22 mouse cellular contexts compared by ENCODE assay signal in genomic region chr14:96143137-96143536, GRCm38 (mm10).
DNase-seq lines count a peak whose midpoint lies in the region; TF ChIP-seq lines count a peak whose summit lies in the region.
"Had no signal": no experiment of that assay in that cellular context is flagged by ENCODE, and none has a peak within 500 bp of the region (broad histone marks: within the 10 kb centered on the region; RNA-seq: fewer than 3 reads in every experiment).

No protein-coding gene starts in this region.

- H3K4me3 ChIP-seq in left cerebral cortex, adult 2 months: peak overlapping the region; percentile 32
- H3K4me3 ChIP-seq in thymus, adult 2 months (ENCODE audit: control insufficient read depth, insufficient read depth, low read length): no peak overlapping the region
- H3K4me3 ChIP-seq: embryonic facial prominence, embryonic 12.5 days; forebrain, embryonic 15.5 days; heart, embryonic 10.5 days; hindbrain, embryonic 13.5 days had no signal

- TF ChIP-seq POLR2A in thymus, adult 2 months (IDR thresholded peaks at IDR 0.05; ENCODE audit: control insufficient read depth, extremely low read depth, insufficient read depth, low read length, poor library complexity): no peak

- 78% methylated on average over 9 of the region's 9 CpGs for WGBS in thymus, adult 2 months

- DNase-seq in left cerebral cortex, adult 2 months (ENCODE audit: extremely low spot score in 1 of 2, low spot score in 2 of 2): no peak
- no peak for DNase-seq in left cerebral cortex, postnatal 10 days (ENCODE audit: extremely low spot score in 1 of 2, low spot score in 2 of 2)
- peak; percentile 11 to 14 for DNase-seq in right cerebral cortex, adult 2 months (ENCODE audit: low spot score in 2 of 2)
- no peak for DNase-seq in right cerebral cortex, postnatal 25 days
- peak; percentile 41 for DNase-seq in retina, postnatal 1 day
- no peak for DNase-seq in thymus, adult 2 months
- DNase-seq: adrenal gland, adult 2 months; adrenal gland, postnatal 25 days; cerebellum, adult 11 months; cerebellum, adult 8-10 months; cerebellum, postnatal 14 days; gastrocnemius, postnatal 10 days; heart, adult 18-20 months; heart, postnatal 10 days; heart, postnatal 4 days had no signal

- peak overlapping the region; percentile 29; the same call in 1 of the 2 replicates for H3K27ac ChIP-seq in left cerebral cortex, adult 2 months
- no peak overlapping the region for H3K27ac ChIP-seq in thymus, adult 2 months (ENCODE audit: control insufficient read depth, insufficient read depth, low read length)
- H3K27ac ChIP-seq: embryonic facial prominence, embryonic 12.5 days; forebrain, embryonic 15.5 days; heart, embryonic 10.5 days; hindbrain, embryonic 13.5 days; hindbrain, postnatal 0 days had no signal

- no peaks in the 10 kb centered on the region for H3K36me3 ChIP-seq in thymus, adult 2 months (ENCODE audit: control insufficient read depth, insufficient read depth, low read length)
- H3K36me3 ChIP-seq: embryonic facial prominence, embryonic 12.5 days; forebrain, embryonic 15.5 days; heart, embryonic 10.5 days; hindbrain, embryonic 13.5 days had no signal

- no peak for TF ChIP-seq CTCF in left cerebral cortex, adult 2 months (IDR thresholded peaks at IDR 0.05)
- no peak for TF ChIP-seq CTCF in thymus, adult 2 months (IDR thresholded peaks at IDR 0.05; ENCODE audit: borderline replicate concordance, control insufficient read depth, extremely low read depth, insufficient read depth, low read length, poor library complexity)

- H3K27me3 ChIP-seq in thymus, adult 2 months (ENCODE audit: control insufficient read depth, insufficient read depth, low read length): no peaks in the 10 kb centered on the region
- H3K27me3 ChIP-seq: CH12.LX; embryonic facial prominence, embryonic 12.5 days; forebrain, embryonic 15.5 days; hindbrain, embryonic 13.5 days; Patski had no signal

- intact Hi-C loops in left cerebral cortex, adult 2 months (cut with DNase I): no loop called here
- intact Hi-C loops in left cerebral cortex, postnatal 10 days (cut with DNase I): no loop called here

- H3K4me1 ChIP-seq in thymus, adult 2 months (replicated peaks; ENCODE audit: control insufficient read depth, insufficient read depth, low read length): no peaks in the 10 kb centered on the region
- H3K4me1 ChIP-seq: embryonic facial prominence, embryonic 12.5 days; forebrain, embryonic 15.5 days; heart, embryonic 10.5 days; hindbrain, embryonic 13.5 days had no signal

Comparison
In these comparisons a context has a peak if more than half of its experiments do, and no peak if none do; other contexts are left out.
1. DNase-seq: peak in right cerebral cortex, adult 2 months (2 of 2) and retina, postnatal 1 day (single experiment); none in left cerebral cortex, adult 2 months (0 of 2), left cerebral cortex, postnatal 10 days (0 of 2), right cerebral cortex, postnatal 25 days (single experiment) and thymus, adult 2 months (single experiment).